Mouse (Mus musculus) liver, embryonic 16.5 days (tissue): ENCODE results near the gene Iqgap2. TPM values are rescaled to one million over a fixed set of nuclear protein-coding genes. Genes with fewer than 3 reads are reported as not detected.

Experiments used
- ATAC-seq: fragments of 200-750 bp; cut with Nextera tagmentation; 2 replicates; pipeline ENCODE4 v1.8.0; 2017; ENCODE audit warnings: low read depth, mild to moderate bottlenecking, moderate number of reproducible peaks, moderate library complexity
- H3K27ac ChIP-seq: fragments of 300-500 bp; sonication (generic); 2 replicates; pipeline ENCODE4 v1.5.1; 2014; ENCODE audit warnings: mild to moderate bottlenecking, low read length
- H3K27me3 ChIP-seq: fragments of 300-500 bp; sonication (generic); 2 replicates; pipeline ENCODE4 v1.6.1; 2014; ENCODE audit warnings: low read depth, low read length, mixed read lengths; ENCODE audit not compliant: control insufficient read depth, insufficient read depth
- H3K36me3 ChIP-seq: fragments of 300-500 bp; sonication (generic); 2 replicates; pipeline ENCODE4 v1.6.1; 2014; ENCODE audit warnings: mild to moderate bottlenecking; ENCODE audit not compliant: control insufficient read depth, insufficient read depth
- H3K4me1 ChIP-seq: fragments of 300-500 bp; sonication (generic); 2 replicates; pipeline ENCODE4 v1.6.1; 2014; ENCODE audit warnings: low read depth, low read length, mixed read lengths; ENCODE audit not compliant: control insufficient read depth
- H3K4me2 ChIP-seq: fragments of 300-500 bp; sonication (generic); 2 replicates; pipeline ENCODE4 v1.6.1; 2014; ENCODE audit warnings: low read depth, low read length, mixed read lengths
- H3K4me3 ChIP-seq: fragments of 300-500 bp; sonication (generic); 2 replicates; pipeline ENCODE4 v1.5.1; 2014; ENCODE audit warnings: low read depth, mild to moderate bottlenecking, low read length
- H3K9ac ChIP-seq: fragments of 300-500 bp; sonication (generic); 2 replicates; pipeline ENCODE4 v1.6.1; 2014; ENCODE audit warnings: low read depth, low read length
- H3K9me3 ChIP-seq: fragments of 300-500 bp; sonication (generic); replicated peaks from 2 replicates; pipeline ENCODE4 v1.6.1; 2016; ENCODE audit warnings: low read length; ENCODE audit not compliant: control insufficient read depth
- WGBS: fragments of 180-500 bp; shearing (Covaris S2); extraction: QIAGEN DNeasy Blood & Tissue Kit; methylation state at CpG from one replicate; pipeline ENCODE4 v1.1.7; 2014; ENCODE audit not compliant: insufficient replicate concordance; 5-methylcytosine and 5-hydroxymethylcytosine counted together
- polyA plus RNA-seq: library from polyadenylated mRNA; unstranded; fragments of >200 nt; fragmentation: Nextera tagmentation; extraction: Ambion mirVana; gene quantifications from 2 replicates; pipeline ENCODE4 v1.2.1, GENCODE M21; 2015

The Iqgap2 gene
- polyA plus RNA-seq, 1 experiment from 2014 or later = 20.3 TPM

DNA sequence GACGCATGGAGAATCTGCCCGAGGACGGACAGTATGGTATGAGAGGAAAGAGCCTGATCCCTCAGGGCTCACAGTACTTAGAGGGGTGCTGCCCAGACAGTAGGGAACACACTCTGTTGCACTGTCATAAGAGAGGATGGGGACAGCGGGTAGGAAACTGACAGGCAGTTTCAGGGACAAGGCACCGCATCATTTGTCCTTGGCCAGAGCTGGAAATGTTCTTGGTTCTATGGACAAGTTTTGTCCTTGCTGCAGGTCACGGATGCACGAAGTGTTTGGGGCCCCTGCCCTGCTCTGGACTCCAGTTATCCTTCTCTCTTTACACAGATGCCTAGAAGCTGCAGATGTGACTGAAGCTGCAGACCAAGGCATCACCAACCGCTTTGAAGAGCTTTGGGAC is 284.7 kb downstream of the Iqgap2 start:
- H3K9ac ChIP-seq = no peak overlapping the region
- no peak overlapping the region for H3K4me3 ChIP-seq
- H3K27me3 ChIP-seq = no peaks in the 10 kb centered on the region
- no peaks in the 10 kb centered on the region for H3K9me3 ChIP-seq
- H3K4me2 ChIP-seq = no peak overlapping the region
- peaks cover 36% of the 10 kb centered on the region for H3K36me3 ChIP-seq
- 85% methylated on average over 8 of the region's 8 CpGs for WGBS
- no peak overlapping the region for H3K27ac ChIP-seq
- ATAC-seq = no peak
- peaks cover 29% of the 10 kb centered on the region for H3K4me1 ChIP-seq

- H3K4me3 ChIP-seq = no peak overlapping the region
- no peaks in the 10 kb centered on the region for H3K9me3 ChIP-seq
- no peak overlapping the region for H3K27ac ChIP-seq
- H3K4me1 ChIP-seq = peaks cover 5% of the 10 kb centered on the region
- peaks cover 39% of the 10 kb centered on the region for H3K36me3 ChIP-seq
- no peak for ATAC-seq
- H3K4me2 ChIP-seq = no peak overlapping the region
- no peak overlapping the region for H3K9ac ChIP-seq
- H3K27me3 ChIP-seq = no peaks in the 10 kb centered on the region
- WGBS = 94% methylated on average over 25 of the region's 25 CpGs
These were observed 287.4 kb downstream of the Iqgap2 start for GRCm38 (mm10) chr13:95604288-95604687.

- 40% methylated on average over 3 of the region's 3 CpGs for WGBS
These were observed 291.8 kb downstream of the Iqgap2 start for GRCm38 (mm10) chr13:95599833-95600359.

GRCm38 (mm10) chr13:95598232-95598920 is 293.3 kb downstream of the Iqgap2 start:
- no peaks in the 10 kb centered on the region; the same call in 1 of the 2 replicates for H3K4me1 ChIP-seq
- H3K9me3 ChIP-seq = no peaks in the 10 kb centered on the region
- H3K9ac ChIP-seq = no peak overlapping the region
- no peak overlapping the region for H3K4me3 ChIP-seq
- H3K4me2 ChIP-seq = no peak overlapping the region
- peaks cover 18% of the 10 kb centered on the region for H3K36me3 ChIP-seq
- no peaks in the 10 kb centered on the region for H3K27me3 ChIP-seq
- 73% methylated on average over 18 of the region's 18 CpGs for WGBS
- ATAC-seq = no peak
- H3K27ac ChIP-seq = no peak overlapping the region

More at GRCm38 (mm10) chr13:95599833-95600359, 291.8 kb downstream of the Iqgap2 start:
- no peak for ATAC-seq
- Histone ChIP-seq H3K36me3 (peaks cover 33% of the 10 kb centered on the region), H3K27me3 (no peaks in the 10 kb centered on the region), H3K9me3 (no peaks in the 10 kb centered on the region), H3K9ac (no peak overlapping the region), H3K4me3 (no peak overlapping the region), H3K27ac (no peak overlapping the region), H3K4me1 (no peaks in the 10 kb centered on the region; the same call in 1 of the 2 replicates), H3K4me2 (no peak overlapping the region)

DNA sequence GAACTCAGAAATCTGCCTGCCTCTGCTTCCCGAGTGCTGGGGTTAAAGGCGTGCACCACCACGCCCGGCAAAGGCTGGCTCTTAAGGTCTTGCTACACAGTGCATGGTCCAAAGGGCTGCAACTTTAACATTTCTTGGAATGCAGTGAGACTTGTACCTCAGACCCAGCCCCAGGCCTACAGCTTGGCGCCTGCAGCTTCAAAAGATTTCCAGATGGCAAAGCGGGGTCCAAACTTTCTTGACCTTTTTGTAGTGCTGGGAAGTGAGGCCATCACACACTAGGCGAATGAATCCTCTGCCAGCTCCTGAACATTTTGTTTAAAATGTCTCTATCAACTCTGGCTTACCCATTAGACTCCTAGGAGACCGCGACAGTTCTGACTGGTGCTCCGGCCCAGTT is 294.1 kb downstream of the Iqgap2 start:
- Histone ChIP-seq H3K4me1 (no peaks in the 10 kb centered on the region; the same call in 1 of the 2 replicates), H3K9ac (no peak overlapping the region), H3K27ac (no peak overlapping the region), H3K9me3 (no peaks in the 10 kb centered on the region), H3K4me3 (no peak overlapping the region), H3K4me2 (no peak overlapping the region), H3K36me3 (peaks cover 10% of the 10 kb centered on the region), H3K27me3 (no peaks in the 10 kb centered on the region)
- ATAC-seq = no peak
- 79% methylated on average over 10 of the region's 10 CpGs for WGBS

GRCm38 (mm10) chr13:95596689-95597088 is 295.0 kb downstream of the Iqgap2 start:
- Histone ChIP-seq H3K9me3 (no peaks in the 10 kb centered on the region), H3K27me3 (no peaks in the 10 kb centered on the region), H3K36me3 (peaks cover 6% of the 10 kb centered on the region), H3K4me1 (no peaks in the 10 kb centered on the region; the same call in 1 of the 2 replicates), H3K4me2 (no peak overlapping the region), H3K27ac (no peak overlapping the region), H3K4me3 (no peak overlapping the region), H3K9ac (no peak overlapping the region)
- ATAC-seq = no peak
- 79% methylated on average over 7 of the region's 7 CpGs for WGBS

- no peaks in the 10 kb centered on the region for H3K27me3 ChIP-seq
- H3K4me1 ChIP-seq = no peaks in the 10 kb centered on the region; the same call in 1 of the 2 replicates
- no peak overlapping the region for H3K4me3 ChIP-seq
- H3K4me2 ChIP-seq = no peak overlapping the region
- H3K9ac ChIP-seq = no peak overlapping the region
- ATAC-seq = no peak
- 45% methylated on average over 5 of the region's 5 CpGs for WGBS
- no peaks in the 10 kb centered on the region for H3K9me3 ChIP-seq
- H3K36me3 ChIP-seq = no peaks in the 10 kb centered on the region; the same call in none of the 2 replicates
- no peak overlapping the region for H3K27ac ChIP-seq
These were observed 295.8 kb downstream of the Iqgap2 start for GRCm38 (mm10) chr13:95595921-95596320.

DNA sequence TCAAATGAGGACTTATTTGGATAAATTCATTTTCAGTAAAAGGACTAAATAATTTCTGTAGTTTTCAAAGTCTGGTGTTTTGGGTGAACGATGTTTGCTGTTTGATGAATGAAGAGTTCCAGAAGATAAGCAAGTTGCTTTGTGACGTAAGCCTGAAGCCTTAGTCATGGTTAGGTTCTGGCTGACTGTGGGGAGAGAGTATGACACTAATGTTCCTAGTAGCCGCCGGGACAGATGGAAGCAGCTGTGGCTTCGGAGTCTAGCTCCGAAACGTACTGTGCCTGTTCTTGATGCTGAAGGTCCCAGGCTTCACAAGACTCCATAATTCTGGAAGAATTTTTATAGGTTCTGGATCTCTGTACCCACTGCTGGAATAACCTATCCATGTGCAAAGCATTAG is 296.3 kb downstream of the Iqgap2 start:
- H3K36me3 ChIP-seq = no peaks in the 10 kb centered on the region; the same call in 1 of the 2 replicates
- H3K9ac ChIP-seq = no peak overlapping the region
- no peaks in the 10 kb centered on the region for H3K9me3 ChIP-seq
- no peak for ATAC-seq
- no peak overlapping the region for H3K27ac ChIP-seq
- 64% methylated on average over 7 of the region's 7 CpGs for WGBS
- no peak overlapping the region for H3K4me3 ChIP-seq
- H3K27me3 ChIP-seq = no peaks in the 10 kb centered on the region
- no peaks in the 10 kb centered on the region; the same call in 1 of the 2 replicates for H3K4me1 ChIP-seq
- no peak overlapping the region for H3K4me2 ChIP-seq

DNA sequence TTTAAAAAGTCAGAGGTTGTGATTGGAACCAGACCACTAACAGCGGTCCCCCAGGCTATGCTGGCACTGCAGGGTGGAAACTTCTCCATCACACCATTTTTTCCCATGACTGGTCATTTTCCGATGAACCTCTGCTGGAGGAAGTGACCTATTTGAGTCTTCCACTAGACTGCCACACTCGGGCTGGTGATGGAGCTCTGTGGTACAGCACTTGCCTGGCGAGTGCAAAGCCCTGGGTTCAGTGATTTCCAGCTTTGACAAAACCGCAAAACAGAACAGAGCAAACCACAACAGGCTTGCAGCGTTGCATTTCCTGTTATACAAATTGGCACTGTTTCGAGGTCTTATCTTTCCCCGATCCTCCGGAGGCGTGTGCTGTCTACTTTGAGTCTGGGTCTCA is 298.9 kb downstream of the Iqgap2 start:
- Histone ChIP-seq H3K27ac (no peak overlapping the region), H3K4me3 (no peak overlapping the region), H3K4me2 (no peak overlapping the region), H3K27me3 (peaks cover 4% of the 10 kb centered on the region; the same call in 1 of the 2 replicates), H3K36me3 (no peaks in the 10 kb centered on the region), H3K9ac (no peak overlapping the region), H3K9me3 (no peaks in the 10 kb centered on the region), H3K4me1 (no peaks in the 10 kb centered on the region)
- 17% methylated on average over 10 of the region's 10 CpGs for WGBS
- ATAC-seq = no peak
